Mouse (Mus musculus) cerebellum, adult 2 months (tissue): ENCODE results near the gene Wwp2. TPM values are rescaled to one million over a fixed set of nuclear protein-coding genes. Genes with fewer than 3 reads are reported as not detected.

Experiments
- DNase-seq, 2 experiments: peaks; one replicate each; pipeline ENCODE4 v3.0.0; 2021
- H3K27ac ChIP-seq: fragments of 200-500 bp; 2 replicates; pipeline ENCODE4 v1.5.1; 2012; ENCODE audit warnings: low read length, control low read depth, inconsistent platforms; ENCODE audit not compliant: insufficient read depth
- H3K27me3 ChIP-seq: fragments of 200-500 bp; 2 replicates; pipeline ENCODE4 v1.6.1; 2012; ENCODE audit warnings: inconsistent platforms, mild to moderate bottlenecking, low read length, moderate library complexity; ENCODE audit not compliant: control insufficient read depth, insufficient read depth
- H3K4me1 ChIP-seq: fragments of 200-500 bp; 2 replicates; pipeline ENCODE4 v1.6.1; 2011; ENCODE audit warnings: low read length; ENCODE audit not compliant: control insufficient read depth, insufficient read depth
- H3K4me3 ChIP-seq: fragments of 200-500 bp; replicated peaks from 2 replicates; pipeline ENCODE3; 2011; ENCODE audit warnings: mild to moderate bottlenecking, low read depth, low read length, control low read depth; ENCODE audit not compliant: insufficient read depth
- CTCF ChIP-seq: fragments of 200-500 bp; IDR thresholded peaks from 2 replicates; pipeline ENCODE4 v1.5.1; 2011; ENCODE audit warnings: low read depth, mild to moderate bottlenecking, control low read depth, low read length, moderate library complexity, borderline replicate concordance; ENCODE audit not compliant: insufficient read depth
- POLR2A ChIP-seq: fragments of 200-500 bp; IDR thresholded peaks from 2 replicates; pipeline ENCODE4 v1.6.1; 2011; ENCODE audit warnings: low read length, control low read depth, borderline replicate concordance; ENCODE audit not compliant: insufficient read depth
- WGBS: fragments of 180-500 bp; shearing (Covaris S2); methylation state at CpG from one replicate; pipeline ENCODE4 v1.1.7; 2018; 5-methylcytosine and 5-hydroxymethylcytosine counted together
- polyA plus RNA-seq: library from polyadenylated mRNA; depleted of rRNA; stranded (reverse); fragments of >200 nt; gene quantifications from 2 replicates; pipeline ENCODE4 v1.2.3, GENCODE M21; 2012

Gene Wwp2
- polyA plus RNA-seq, 1 experiment: 33.9 TPM

GRCm38 (mm10) chr8:107484956-107485355 is 48.8 kb downstream of the Wwp2 start:
- no peak for TF ChIP-seq POLR2A
- TF ChIP-seq CTCF: no peak
- no peak for DNase-seq

GRCm38 (mm10) chr8:107488551-107488950 is 52.4 kb downstream of the Wwp2 start:
- Histone ChIP-seq H3K27ac (no peak overlapping the region), H3K4me3 (no peak overlapping the region), H3K4me1 (no peaks in the 10 kb centered on the region; the same call in 1 of the 2 replicates), H3K27me3 (no peaks in the 10 kb centered on the region)
- no peak for TF ChIP-seq CTCF
- no peak for TF ChIP-seq POLR2A
- DNase-seq: no peak
- WGBS: 75% methylated on average over 4 of the region's 4 CpGs

More at GRCm38 (mm10) chr8:107484956-107485355, 48.8 kb downstream of the Wwp2 start:
- no peaks in the 10 kb centered on the region; the same call in none of the 2 replicates for H3K4me1 ChIP-seq
- no peak overlapping the region for H3K4me3 ChIP-seq
- no peaks in the 10 kb centered on the region for H3K27me3 ChIP-seq
- no peak overlapping the region for H3K27ac ChIP-seq

- 92% methylated on average over 4 of the region's 4 CpGs for WGBS
- H3K4me1 ChIP-seq: no peaks in the 10 kb centered on the region; the same call in 1 of the 2 replicates
- DNase-seq: no peak
- H3K27ac ChIP-seq: no peak overlapping the region
- no peak overlapping the region for H3K4me3 ChIP-seq
- H3K27me3 ChIP-seq: no peaks in the 10 kb centered on the region
- TF ChIP-seq CTCF: no peak
- no peak for TF ChIP-seq POLR2A
Measured at GRCm38 (mm10) chr8:107489086-107489485, 52.9 kb downstream of the Wwp2 start.

- 38% methylated on average over 5 of the region's 5 CpGs for WGBS
- Histone ChIP-seq H3K4me1 (no peaks in the 10 kb centered on the region; the same call in 1 of the 2 replicates), H3K4me3 (no peak overlapping the region), H3K27me3 (no peaks in the 10 kb centered on the region), H3K27ac (no peak overlapping the region)
- TF ChIP-seq POLR2A: no peak
- no peak for TF ChIP-seq CTCF
- DNase-seq: no peak
Measured at GRCm38 (mm10) chr8:107489921-107490320, 53.8 kb downstream of the Wwp2 start.

- 82% methylated on average over 2 of the region's 2 CpGs for WGBS
- TF ChIP-seq CTCF: no peak
- no peaks in the 10 kb centered on the region for H3K27me3 ChIP-seq
- no peaks in the 10 kb centered on the region; the same call in 1 of the 2 replicates for H3K4me1 ChIP-seq
- H3K27ac ChIP-seq: no peak overlapping the region
- DNase-seq: no peak
- no peak overlapping the region for H3K4me3 ChIP-seq
Measured at GRCm38 (mm10) chr8:107490649-107491048, 54.5 kb downstream of the Wwp2 start.

GRCm38 (mm10) chr8:107491212-107491611 is 55.0 kb downstream of the Wwp2 start:
- no peak for TF ChIP-seq CTCF
- no peak for TF ChIP-seq POLR2A
- H3K27ac ChIP-seq: no peak overlapping the region
- no peaks in the 10 kb centered on the region; the same call in 1 of the 2 replicates for H3K4me1 ChIP-seq
- H3K4me3 ChIP-seq: no peak overlapping the region
- DNase-seq: no peak
- WGBS: 73% methylated on average over 4 of the region's 4 CpGs
- no peaks in the 10 kb centered on the region for H3K27me3 ChIP-seq

- no peak for DNase-seq
- H3K4me1 ChIP-seq: no peaks in the 10 kb centered on the region; the same call in 1 of the 2 replicates
- H3K27ac ChIP-seq: no peak overlapping the region
- no peak overlapping the region for H3K4me3 ChIP-seq
- H3K27me3 ChIP-seq: no peaks in the 10 kb centered on the region
- no peak for TF ChIP-seq POLR2A
- no peak for TF ChIP-seq CTCF
Measured at GRCm38 (mm10) chr8:107491831-107492230, 55.7 kb downstream of the Wwp2 start.

GRCm38 (mm10) chr8:107492802-107493201 is 56.6 kb downstream of the Wwp2 start:
- WGBS: 87% methylated on average over 5 of the region's 5 CpGs
- H3K4me3 ChIP-seq: no peak overlapping the region
- H3K27ac ChIP-seq: no peak overlapping the region
- DNase-seq: no peak
- no peaks in the 10 kb centered on the region for H3K27me3 ChIP-seq
- peaks cover 1% of the 10 kb centered on the region for H3K4me1 ChIP-seq
- no peak for TF ChIP-seq POLR2A
- no peak for TF ChIP-seq CTCF

GRCm38 (mm10) chr8:107495425-107495824 is 59.3 kb downstream of the Wwp2 start:
- WGBS: 86% methylated on average over 9 of the region's 9 CpGs

More at GRCm38 (mm10) chr8:107495425-107495824, 59.3 kb downstream of the Wwp2 start:
- Histone ChIP-seq H3K4me1 (peaks cover 11% of the 10 kb centered on the region), H3K27me3 (no peaks in the 10 kb centered on the region), H3K27ac (no peak overlapping the region), H3K4me3 (no peak overlapping the region)
- TF ChIP-seq CTCF (no peak), POLR2A (no peak)
- no peak for DNase-seq
